Mouse (Mus musculus): ENCODE measurements around the gene Tas2r144.

The Tas2r144 gene

GRCm38 (mm10) chr6:42215028-42215427 is at the start of gene Tas2r144:
Tas2r144 (plus strand) TSS chr6:42215328.
- no peak for DNase-seq (ENCODE audit: extremely low read depth, low read depth)

- DNase-seq (ENCODE audit: extremely low read depth, low read depth), result no peak
These were observed 32.7 kb upstream of the Tas2r144 start for GRCm38 (mm10) chr6:42182462-42182861.

GRCm38 (mm10) chr6:42186230-42186629 is 28.9 kb upstream of the Tas2r144 start:
- DNase-seq (ENCODE audit: extremely low read depth, low read depth), result no peak

GRCm38 (mm10) chr6:42197710-42198109 is 17.4 kb upstream of the Tas2r144 start:
- DNase-seq (ENCODE audit: extremely low read depth, low read depth), result no peak

- DNase-seq (ENCODE audit: extremely low read depth, low read depth), result no peak
These were observed 15.6 kb upstream of the Tas2r144 start for GRCm38 (mm10) chr6:42199498-42199897.

GRCm38 (mm10) chr6:42222286-42222685 is 7.2 kb downstream of the Tas2r144 start:
- DNase-seq (ENCODE audit: extremely low read depth, low read depth), result no peak

- no peak for DNase-seq (ENCODE audit: extremely low read depth, low read depth)
These were observed 9.9 kb downstream of the Tas2r144 start for GRCm38 (mm10) chr6:42225046-42225445.

- peak; percentile 41 for DNase-seq (ENCODE audit: extremely low read depth, low read depth)
These were observed 12.3 kb downstream of the Tas2r144 start for GRCm38 (mm10) chr6:42227240-42228101.

GRCm38 (mm10) chr6:42229610-42230009 is 14.5 kb downstream of the Tas2r144 start:
- DNase-seq (ENCODE audit: extremely low read depth, low read depth), result no peak

GRCm38 (mm10) chr6:42231191-42231590 is 16.1 kb downstream of the Tas2r144 start:
- no peak for DNase-seq (ENCODE audit: extremely low read depth, low read depth)

GRCm38 (mm10) chr6:42237276-42237805 is 22.2 kb downstream of the Tas2r144 start:
- DNase-seq (ENCODE audit: extremely low read depth, low read depth), result no peak

- no peak for DNase-seq (ENCODE audit: extremely low read depth, low read depth)
These were observed 26.4 kb downstream of the Tas2r144 start for GRCm38 (mm10) chr6:42241311-42242045.

- DNase-seq (ENCODE audit: extremely low read depth, low read depth), result peak; percentile 93
These were observed 30.7 kb downstream of the Tas2r144 start, which contains the start of gene Gstk1 for GRCm38 (mm10) chr6:42245711-42246353. Gstk1 (plus strand) TSS chr6:42245935.

- peak; percentile 35 for DNase-seq (ENCODE audit: extremely low read depth, low read depth)
These were observed 32.0 kb downstream of the Tas2r144 start for GRCm38 (mm10) chr6:42247173-42247572.

GRCm38 (mm10) chr6:42247981-42248380 is 32.9 kb downstream of the Tas2r144 start:
- DNase-seq (ENCODE audit: extremely low read depth, low read depth), result no peak

- no peak for DNase-seq (ENCODE audit: extremely low read depth, low read depth)
These were observed 36.7 kb downstream of the Tas2r144 start for GRCm38 (mm10) chr6:42251791-42252190.

- no peak for DNase-seq (ENCODE audit: extremely low read depth, low read depth)
These were observed 38.0 kb downstream of the Tas2r144 start for GRCm38 (mm10) chr6:42253103-42253502.

- DNase-seq (ENCODE audit: extremely low read depth, low read depth), result peak; percentile 60
These were observed 42.3 kb downstream of the Tas2r144 start for GRCm38 (mm10) chr6:42257303-42257863.

- no peak for DNase-seq (ENCODE audit: extremely low read depth, low read depth)
These were observed 45.3 kb downstream of the Tas2r144 start for GRCm38 (mm10) chr6:42260430-42260829.

GRCm38 (mm10) chr6:42261524-42262170 is 46.5 kb downstream of the Tas2r144 start, which contains the start of gene Tmem139:
Tmem139 (plus strand) TSS chr6:42261970.
- DNase-seq (ENCODE audit: extremely low read depth, low read depth), result no peak

All from MEL-GATA-1-ER (cell line).